Comparison of ENCODE assay signal across 8 mouse cellular contexts in genomic region chr4:145286369-145287120, GRCm38 (mm10). TPM values are rescaled to one million over a fixed set of nuclear protein-coding genes. Genes with fewer than 3 reads are reported as not detected.
A peak's percentile ranks its signal among the peaks of the same experiment; 100 is the strongest.
DNase-seq lines count a peak whose midpoint lies in the region; ATAC-seq and TF ChIP-seq lines count a peak whose summit lies in the region.

No protein-coding gene starts in this region.

- TF ChIP-seq POLR2A in MEL (IDR thresholded peaks at IDR 0.05; ENCODE audit: control insufficient read depth in 1 of 2, insufficient read depth in 1 of 2, low read depth in 1 of 2, low read length in 2 of 2, poor library complexity in 1 of 2) = no peak

- peak in 2 of 3 experiments; percentile 78 to 86; a peak in 4 of 6 replicates for TF ChIP-seq CTCF in MEL (IDR thresholded peaks at IDR 0.05 in 2 of 3, conservative IDR thresholded peaks at IDR 0.05 in 1 of 3; ENCODE audit: control insufficient read depth in 1 of 3, insufficient read depth in 1 of 3, low read depth in 2 of 3, low read length in 3 of 3, poor library complexity in 1 of 3, severe bottlenecking in 1 of 3)

- H3K27me3 ChIP-seq in MEL (ENCODE audit: control insufficient read depth in 1 of 2, insufficient read depth in 2 of 2, low read length in 2 of 2) = no peaks in the 10 kb centered on the region
- no peaks in the 10 kb centered on the region for H3K27me3 ChIP-seq in forebrain, embryonic 14.5 days (replicated peaks; ENCODE audit: control insufficient read depth, insufficient read depth, low read length)
- H3K27me3 ChIP-seq in liver, embryonic 16.5 days (ENCODE audit: control insufficient read depth, insufficient read depth, low read depth, low read length) = no peaks in the 10 kb centered on the region
- no peaks in the 10 kb centered on the region for H3K27me3 ChIP-seq in neural tube, embryonic 13.5 days

- no peaks in the 10 kb centered on the region for H3K36me3 ChIP-seq in MEL (ENCODE audit: control insufficient read depth in 1 of 2, insufficient read depth in 2 of 2, low read length in 2 of 2)
- no peaks in the 10 kb centered on the region for H3K36me3 ChIP-seq in forebrain, embryonic 14.5 days (ENCODE audit: control insufficient read depth, insufficient read depth, low read length)
- H3K36me3 ChIP-seq in liver, embryonic 16.5 days (ENCODE audit: control insufficient read depth, insufficient read depth) = no peaks in the 10 kb centered on the region
- H3K36me3 ChIP-seq in neural tube, embryonic 13.5 days = no peaks in the 10 kb centered on the region

- ATAC-seq in forebrain, embryonic 14.5 days = peak; percentile 70
- ATAC-seq in hematopoietic stem cell, adult 5-6 weeks (replicated peaks in 1 of 2; ENCODE audit: insufficient read depth in 1 of 2, low FRiP score in 2 of 2, low TSS enrichment in 1 of 2, low read depth in 1 of 2, poor library complexity in 2 of 2, severe bottlenecking in 2 of 2) = peak; percentile 92 to 94
- ATAC-seq in liver, embryonic 16.5 days (ENCODE audit: low read depth) = peak; percentile 35; the same call in 1 of the 2 replicates
- ATAC-seq in neural tube, embryonic 13.5 days (ENCODE audit: low read depth) = peak; percentile 73

- H3K4me2 ChIP-seq in forebrain, embryonic 14.5 days (ENCODE audit: low read length) = no peak overlapping the region
- H3K4me2 ChIP-seq in liver, embryonic 16.5 days (ENCODE audit: low read depth, low read length) = no peak overlapping the region
- no peak overlapping the region for H3K4me2 ChIP-seq in neural tube, embryonic 13.5 days

- H3K79me2 ChIP-seq in MEL (ENCODE audit: control insufficient read depth, insufficient read depth, low read length, poor library complexity) = no peaks in the 10 kb centered on the region

- DNase-seq in MEL (ENCODE audit: low read depth, low spot score) = peak; percentile 82
- DNase-seq in brain, embryonic 18.5 days (ENCODE audit: low read depth, low spot score) = peak; percentile 45
- peak; percentile 86 for DNase-seq in forebrain, embryonic 14.5 days (ENCODE audit: low spot score)
- DNase-seq in layer of hippocampus, adult 11-12 months (ENCODE audit: low spot score) = peak; percentile 88
- peak; percentile 77 for DNase-seq in thymus, postnatal 14 days

- H3K9ac ChIP-seq in MEL (ENCODE audit: control insufficient read depth, low read depth, low read length, poor library complexity, severe bottlenecking) = no peak overlapping the region
- no peak overlapping the region for H3K9ac ChIP-seq in forebrain, embryonic 14.5 days (ENCODE audit: low read length)
- H3K9ac ChIP-seq in liver, embryonic 16.5 days (ENCODE audit: low read depth, low read length) = no peak overlapping the region
- no peak overlapping the region for H3K9ac ChIP-seq in neural tube, embryonic 13.5 days

- TF ChIP-seq RAD21 in MEL (IDR thresholded peaks at IDR 0.05; ENCODE audit: low read depth, low read length) = peak; percentile 91

- no peak overlapping the region for H3K4me3 ChIP-seq in MEL (ENCODE audit: control insufficient read depth in 1 of 2, insufficient read depth in 1 of 2, low read depth in 2 of 2, low read length in 2 of 2)
- no peak overlapping the region for H3K4me3 ChIP-seq in forebrain, embryonic 14.5 days (ENCODE audit: low read depth, low read length)
- no peak overlapping the region for H3K4me3 ChIP-seq in liver, embryonic 16.5 days (ENCODE audit: low read depth, low read length)
- H3K4me3 ChIP-seq in neural tube, embryonic 13.5 days = no peak overlapping the region

- H3K4me1 ChIP-seq in MEL (ENCODE audit: control insufficient read depth in 1 of 2, insufficient read depth in 2 of 2, low read length in 2 of 2) = no peaks in the 10 kb centered on the region
- H3K4me1 ChIP-seq in forebrain, embryonic 14.5 days (ENCODE audit: control insufficient read depth, insufficient read depth, low read length) = no peaks in the 10 kb centered on the region
- H3K4me1 ChIP-seq in liver, embryonic 16.5 days (ENCODE audit: control insufficient read depth, low read depth, low read length) = no peaks in the 10 kb centered on the region
- H3K4me1 ChIP-seq in neural tube, embryonic 13.5 days (replicated peaks) = no peaks in the 10 kb centered on the region

- TF ChIP-seq EP300 in MEL (IDR thresholded peaks at IDR 0.05; ENCODE audit: low read depth in 1 of 2, low read length in 2 of 2) = peak in 1 of 2 experiments; percentile 22; a peak in 1 of 4 replicates

- no peak overlapping the region for H3K27ac ChIP-seq in MEL (ENCODE audit: control insufficient read depth, low read depth, low read length)
- no peak overlapping the region for H3K27ac ChIP-seq in forebrain, embryonic 14.5 days (ENCODE audit: low read depth, low read length)
- no peak overlapping the region for H3K27ac ChIP-seq in liver, embryonic 16.5 days (ENCODE audit: low read length)
- no peak overlapping the region for H3K27ac ChIP-seq in neural tube, embryonic 13.5 days (replicated peaks)

- 47% methylated on average over 4 of the region's 4 CpGs for WGBS in forebrain, embryonic 14.5 days
- 33% methylated on average over 4 of the region's 4 CpGs for WGBS in liver, embryonic 16.5 days (ENCODE audit: insufficient replicate concordance)
- WGBS in neural tube, embryonic 13.5 days = 53% methylated on average over 4 of the region's 4 CpGs

- no peaks in the 10 kb centered on the region for H3K9me3 ChIP-seq in MEL (replicated peaks; ENCODE audit: insufficient read depth, low read length)
- H3K9me3 ChIP-seq in forebrain, embryonic 14.5 days (replicated peaks; ENCODE audit: control insufficient read depth, low read length) = no peaks in the 10 kb centered on the region
- H3K9me3 ChIP-seq in liver, embryonic 16.5 days (replicated peaks; ENCODE audit: control insufficient read depth, low read length) = no peaks in the 10 kb centered on the region
- no peaks in the 10 kb centered on the region for H3K9me3 ChIP-seq in neural tube, embryonic 13.5 days

TF ChIP-seq in MEL, 35 proteins besides CTCF, POLR2A, EP300 and RAD21:
- TF ChIP-seq SMC3 (IDR thresholded peaks at IDR 0.05; ENCODE audit: low read depth, low read length) (peak; percentile 93), CHD2 (IDR thresholded peaks at IDR 0.05; ENCODE audit: low read length) (no peak), ZC3H11A (IDR thresholded peaks at IDR 0.05; ENCODE audit: low read depth, low read length) (peak; percentile 85)

RNA-seq across cellular contexts. Expression of gene Tnfrsf8, which starts 28.4 kb away (rescaled TPM):
- not detected in 2 replicates for total RNA-seq in MEL (2012; rRNA removed)
- not detected for polyA plus RNA-seq in MEL (2012; ENCODE audit: insufficient read depth in 1 of 2, insufficient read length in 2 of 2, low read depth in 1 of 2, low replicate concordance in 2 of 2, missing spikeins in 1 of 2)
- 0.09 and 0.15 TPM in 2 replicates for polyA plus RNA-seq in forebrain, embryonic 14.5 days (2014; fragmentation: Nextera tagmentation; extraction: Ambion mirVana)
- total RNA-seq in hematopoietic stem cell, adult 5-6 weeks (2017) = 0.25 TPM in 1 of 2 replicates, not detected in the other
- polyA plus RNA-seq in liver, embryonic 16.5 days (2015; fragmentation: Nextera tagmentation; extraction: Ambion mirVana) = 0.06 TPM in 1 of 2 replicates, not detected in the other
- not detected in 2 replicates for polyA plus RNA-seq in neural tube, embryonic 13.5 days (2015; fragmentation: Nextera tagmentation; extraction: Ambion mirVana)

RNA-seq across cellular contexts. Expression of gene Tnfrsf1b, which starts 39.9 kb away (rescaled TPM):
- total RNA-seq in MEL (2012; rRNA removed) = 0.33 and 0.58 TPM in 2 replicates
- polyA plus RNA-seq in MEL (2012; ENCODE audit: insufficient read depth in 1 of 2, insufficient read length in 2 of 2, low read depth in 1 of 2, low replicate concordance in 2 of 2, missing spikeins in 1 of 2) = 1 to 10 TPM in 1 of 2 experiments, not detected in 1; 1.2 TPM
- polyA plus RNA-seq in forebrain, embryonic 14.5 days (2014; fragmentation: Nextera tagmentation; extraction: Ambion mirVana) = 1.9 and 2.6 TPM in 2 replicates
- 21.4 and 40.0 TPM in 2 replicates for total RNA-seq in hematopoietic stem cell, adult 5-6 weeks (2017)
- 8.8 and 10.3 TPM in 2 replicates for polyA plus RNA-seq in liver, embryonic 16.5 days (2015; fragmentation: Nextera tagmentation; extraction: Ambion mirVana)
- polyA plus RNA-seq in neural tube, embryonic 13.5 days (2015; fragmentation: Nextera tagmentation; extraction: Ambion mirVana) = 3.3 and 3.4 TPM in 2 replicates

Comparison
In these comparisons a context has a peak if more than half of its experiments do, and no peak if none do; other contexts are left out.
1. ATAC-seq: peak in every context shown above with its lines; median percentile 93 in hematopoietic stem cell, adult 5-6 weeks; 73 in neural tube, embryonic 13.5 days; 70 in forebrain, embryonic 14.5 days; 35 in liver, embryonic 16.5 days.